Mouse (Mus musculus): ENCODE measurements around the gene Zfp36.

Gene Zfp36

GRCm38 (mm10) chr7:28341381-28341780 lies 38.7 kb downstream of the Zfp36 start:
- CTCF ChIA-PET, result interaction anchor here (0.6 kb wide), 1 partner anchor 35 kb away, joined by 8 read pairs; no protein-coding TSS in a partner anchor

GRCm38 (mm10) chr7:28339213-28339917 lies 40.7 kb downstream of the Zfp36 start:
- CTCF ChIA-PET, result interaction anchor here (0.7 kb wide), 1 partner anchor 984 kb away, joined by 5 read pairs; no protein-coding TSS in a partner anchor

GRCm38 (mm10) chr7:28338108-28338998 lies 41.7 kb downstream of the Zfp36 start, which contains the start of gene Supt5:
Gene Supt5, minus strand, starts transcription at chr7:28338746.
- CTCF ChIA-PET, result interaction anchor here (0.7 kb wide), 1 partner anchor 985 kb away, joined by 5 read pairs; no protein-coding TSS in a partner anchor

- CTCF ChIA-PET, result no interaction called here
Observed at GRCm38 (mm10) chr7:28335471-28335870, 44.6 kb downstream of the Zfp36 start.

- CTCF ChIA-PET, result no interaction called here
Observed at GRCm38 (mm10) chr7:28334534-28334933, 45.5 kb downstream of the Zfp36 start.

- CTCF ChIA-PET, result interaction anchor here (1.0 kb wide), 1 partner anchor 201 kb away, joined by 3 read pairs; no protein-coding TSS in a partner anchor
Observed at GRCm38 (mm10) chr7:28328260-28328659, 51.8 kb downstream of the Zfp36 start.
